Mouse (Mus musculus): ENCODE measurements around the gene Cib1. TPM values are rescaled to one million over a fixed set of nuclear protein-coding genes. Genes with fewer than 3 reads are reported as not detected.

Gene Cib1
- total and polyA plus RNA-seq, 2 experiments = 51.7 to 114 TPM

GRCm38 (mm10) chr7:80260625-80261371, 28.2 kb upstream of the Cib1 start, which contains the start of gene Ngrn:
Gene Ngrn (plus strand): TSS chr7:80261215.
- TF ChIP-seq CTCF (IDR thresholded peaks at IDR 0.05; ENCODE audit: low read depth, low read length) (peak; percentile 2; the same call in 1 of the 2 replicates), POLR2A (IDR thresholded peaks at IDR 0.05; ENCODE audit: extremely low read depth, insufficient read depth, low read length) (peak; percentile 80)
- WGBS = 27% methylated on average over 40 of the region's 40 CpGs

GRCm38 (mm10) chr7:80257706-80258105, 25.1 kb upstream of the Cib1 start:
- H3K9ac ChIP-seq (ENCODE audit: low read depth, low read length) = no peak overlapping the region
- 71% methylated on average over 2 of the region's 2 CpGs for WGBS

More at GRCm38 (mm10) chr7:80260625-80261371, 28.2 kb upstream of the Cib1 start, which contains the start of gene Ngrn:
- Histone ChIP-seq H3K9ac (ENCODE audit: low read depth, low read length) (peak within 1 kb of the TSS; percentile 88), H3K4me1 (ENCODE audit: control insufficient read depth, insufficient read depth, low read length) (no peaks in the 10 kb centered on the region; the same call in 1 of the 2 replicates), H3K27me3 (ENCODE audit: control insufficient read depth, insufficient read depth, low read length) (no peaks in the 10 kb centered on the region), H3K36me3 (ENCODE audit: control insufficient read depth, insufficient read depth, low read length) (peaks cover 8% of the 10 kb centered on the region; the same call in 1 of the 2 replicates), H3K27ac (replicated peaks; ENCODE audit: insufficient read depth, low read depth, low read length) (peak within 1 kb of the TSS; percentile 72), H3K4me3 (ENCODE audit: insufficient read depth, low read depth, low read length) (peak within 1 kb of the TSS; percentile 90), H3K79me2 (ENCODE audit: control insufficient read depth, insufficient read depth, low read length) (peaks cover 8% of the 10 kb centered on the region; the same call in 1 of the 2 replicates)
- DNase-seq (ENCODE audit: extremely low read depth, low read depth, low spot score) = peak; percentile 75

GRCm38 (mm10) chr7:80255981-80256380, 23.4 kb upstream of the Cib1 start:
- Histone ChIP-seq H3K4me1 (ENCODE audit: control insufficient read depth, insufficient read depth, low read length) (no peaks in the 10 kb centered on the region), H3K4me3 (ENCODE audit: insufficient read depth, low read depth, low read length) (no peak overlapping the region), H3K27ac (replicated peaks; ENCODE audit: insufficient read depth, low read depth, low read length) (no peak overlapping the region), H3K27me3 (ENCODE audit: control insufficient read depth, insufficient read depth, low read length) (no peaks in the 10 kb centered on the region), H3K79me2 (ENCODE audit: control insufficient read depth, insufficient read depth, low read length) (no peaks in the 10 kb centered on the region), H3K36me3 (ENCODE audit: control insufficient read depth, insufficient read depth, low read length) (no peaks in the 10 kb centered on the region), H3K9ac (ENCODE audit: low read depth, low read length) (no peak overlapping the region)
- TF ChIP-seq POLR2A (IDR thresholded peaks at IDR 0.05; ENCODE audit: extremely low read depth, insufficient read depth, low read length) (no peak), CTCF (IDR thresholded peaks at IDR 0.05; ENCODE audit: low read depth, low read length) (no peak)
- 75% methylated on average over 2 of the region's 2 CpGs for WGBS
- DNase-seq (ENCODE audit: extremely low read depth, low read depth, low spot score) = no peak

More at GRCm38 (mm10) chr7:80257706-80258105, 25.1 kb upstream of the Cib1 start:
- Histone ChIP-seq H3K27ac (replicated peaks; ENCODE audit: insufficient read depth, low read depth, low read length) (no peak overlapping the region), H3K79me2 (ENCODE audit: control insufficient read depth, insufficient read depth, low read length) (peaks cover 8% of the 10 kb centered on the region; the same call in 1 of the 2 replicates), H3K27me3 (ENCODE audit: control insufficient read depth, insufficient read depth, low read length) (no peaks in the 10 kb centered on the region), H3K4me3 (ENCODE audit: insufficient read depth, low read depth, low read length) (no peak overlapping the region), H3K36me3 (ENCODE audit: control insufficient read depth, insufficient read depth, low read length) (no peaks in the 10 kb centered on the region), H3K4me1 (ENCODE audit: control insufficient read depth, insufficient read depth, low read length) (no peaks in the 10 kb centered on the region; the same call in 1 of the 2 replicates)
- no peak for DNase-seq (ENCODE audit: extremely low read depth, low read depth, low spot score)
- TF ChIP-seq CTCF (IDR thresholded peaks at IDR 0.05; ENCODE audit: low read depth, low read length) = no peak
- no peak for TF ChIP-seq POLR2A (IDR thresholded peaks at IDR 0.05; ENCODE audit: extremely low read depth, insufficient read depth, low read length)

- H3K4me3 ChIP-seq (ENCODE audit: insufficient read depth, low read depth, low read length) = no peak overlapping the region
- H3K27me3 ChIP-seq (ENCODE audit: control insufficient read depth, insufficient read depth, low read length) = no peaks in the 10 kb centered on the region
- H3K9ac ChIP-seq (ENCODE audit: low read depth, low read length) = no peak overlapping the region
- 84% methylated on average over 11 of the region's 11 CpGs for WGBS
- H3K4me1 ChIP-seq (ENCODE audit: control insufficient read depth, insufficient read depth, low read length) = no peaks in the 10 kb centered on the region
- no peaks in the 10 kb centered on the region for H3K36me3 ChIP-seq (ENCODE audit: control insufficient read depth, insufficient read depth, low read length)
- DNase-seq (ENCODE audit: extremely low read depth, low read depth, low spot score) = no peak
- H3K79me2 ChIP-seq (ENCODE audit: control insufficient read depth, insufficient read depth, low read length) = no peaks in the 10 kb centered on the region
- TF ChIP-seq POLR2A (IDR thresholded peaks at IDR 0.05; ENCODE audit: extremely low read depth, insufficient read depth, low read length) (no peak), CTCF (IDR thresholded peaks at IDR 0.05; ENCODE audit: low read depth, low read length) (no peak)
- H3K27ac ChIP-seq (replicated peaks; ENCODE audit: insufficient read depth, low read depth, low read length) = no peak overlapping the region
These were observed 20.3 kb upstream of the Cib1 start for GRCm38 (mm10) chr7:80252886-80253285.

- WGBS = 82% methylated on average over 7 of the region's 7 CpGs
- TF ChIP-seq CTCF (IDR thresholded peaks at IDR 0.05; ENCODE audit: low read depth, low read length) (no peak), POLR2A (IDR thresholded peaks at IDR 0.05; ENCODE audit: extremely low read depth, insufficient read depth, low read length) (no peak)
- H3K79me2 ChIP-seq (ENCODE audit: control insufficient read depth, insufficient read depth, low read length) = no peaks in the 10 kb centered on the region
- H3K4me3 ChIP-seq (ENCODE audit: insufficient read depth, low read depth, low read length) = no peak overlapping the region
- no peaks in the 10 kb centered on the region for H3K27me3 ChIP-seq (ENCODE audit: control insufficient read depth, insufficient read depth, low read length)
- no peak for DNase-seq (ENCODE audit: extremely low read depth, low read depth, low spot score)
- no peaks in the 10 kb centered on the region for H3K36me3 ChIP-seq (ENCODE audit: control insufficient read depth, insufficient read depth, low read length)
- no peak overlapping the region for H3K27ac ChIP-seq (replicated peaks; ENCODE audit: insufficient read depth, low read depth, low read length)
- no peak overlapping the region for H3K9ac ChIP-seq (ENCODE audit: low read depth, low read length)
- H3K4me1 ChIP-seq (ENCODE audit: control insufficient read depth, insufficient read depth, low read length) = no peaks in the 10 kb centered on the region
These were observed 19.8 kb upstream of the Cib1 start for GRCm38 (mm10) chr7:80252437-80252836.

GRCm38 (mm10) chr7:80246859-80247258, 14.2 kb upstream of the Cib1 start:
- DNase-seq (ENCODE audit: extremely low read depth, low read depth, low spot score) = no peak
- no peak overlapping the region for H3K9ac ChIP-seq (ENCODE audit: low read depth, low read length)
- H3K4me1 ChIP-seq (ENCODE audit: control insufficient read depth, insufficient read depth, low read length) = peaks cover 11% of the 10 kb centered on the region
- 61% methylated on average over 7 of the region's 7 CpGs for WGBS
- H3K27ac ChIP-seq (replicated peaks; ENCODE audit: insufficient read depth, low read depth, low read length) = no peak overlapping the region
- no peak overlapping the region for H3K4me3 ChIP-seq (ENCODE audit: insufficient read depth, low read depth, low read length)
- no peaks in the 10 kb centered on the region for H3K27me3 ChIP-seq (ENCODE audit: control insufficient read depth, insufficient read depth, low read length)
- H3K36me3 ChIP-seq (ENCODE audit: control insufficient read depth, insufficient read depth, low read length) = no peaks in the 10 kb centered on the region
- TF ChIP-seq POLR2A (IDR thresholded peaks at IDR 0.05; ENCODE audit: extremely low read depth, insufficient read depth, low read length) (no peak), CTCF (IDR thresholded peaks at IDR 0.05; ENCODE audit: low read depth, low read length) (no peak)
- no peaks in the 10 kb centered on the region for H3K79me2 ChIP-seq (ENCODE audit: control insufficient read depth, insufficient read depth, low read length)

Measured in liver, adult 2 months (tissue).